Mouse (Mus musculus) kidney, postnatal 14 days (tissue): ENCODE results near the gene Peg10.
"Not testable (repeated sequence)": the region's sequence is repeated elsewhere in the genome, so short reads cannot be mapped to it uniquely, and the experiment has no call there.

Source experiments
- DNase-seq: peaks from one replicate; pipeline ENCODE4 v3.0.0; 2022; ENCODE audit warnings: mixed read lengths

Peg10 gene

DNA sequence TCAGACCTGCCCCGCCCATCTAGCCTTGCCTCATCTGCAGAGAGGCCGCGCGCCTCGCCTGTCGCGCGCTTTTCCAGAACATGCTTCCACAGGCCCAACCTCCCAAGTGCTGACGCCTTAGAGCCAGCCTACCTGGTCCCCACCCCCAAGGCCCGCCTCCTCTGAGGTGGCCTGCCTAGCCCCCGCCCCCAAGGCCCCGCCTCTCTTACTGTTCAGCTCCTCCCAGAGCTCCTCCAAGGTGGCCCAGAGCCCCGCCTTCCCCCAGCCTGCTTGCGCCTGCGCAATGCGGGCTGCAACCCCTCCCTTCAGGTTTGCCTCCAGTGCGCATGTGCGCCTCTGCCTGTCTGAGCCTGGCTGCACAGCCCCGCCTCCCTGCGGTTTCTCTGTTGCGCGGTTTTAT, 2.0 kb downstream of the Peg10 start:
- DNase-seq = peak; percentile 95

- DNase-seq = no peak
Measured at GRCm38 (mm10) chr6:4751355-4751754, 4.2 kb downstream of the Peg10 start.

GRCm38 (mm10) chr6:4754286-4754685, 7.2 kb downstream of the Peg10 start:
- no peak for DNase-seq

DNA sequence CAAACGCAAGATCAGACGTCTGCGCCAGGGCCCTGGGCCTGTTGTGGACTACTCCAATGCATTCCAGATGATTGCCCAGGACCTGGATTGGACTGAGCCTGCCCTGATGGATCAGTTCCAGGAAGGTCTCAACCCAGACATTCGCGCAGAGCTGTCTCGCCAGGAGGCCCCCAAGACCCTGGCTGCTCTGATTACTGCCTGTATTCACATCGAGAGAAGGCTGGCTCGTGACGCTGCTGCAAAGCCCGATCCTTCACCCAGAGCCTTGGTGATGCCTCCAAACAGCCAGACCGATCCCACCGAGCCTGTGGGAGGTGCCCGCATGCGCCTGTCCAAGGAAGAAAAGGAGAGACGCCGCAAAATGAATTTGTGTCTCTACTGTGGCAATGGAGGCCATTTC, 7.8 kb downstream of the Peg10 start:
- no peak for DNase-seq

- DNase-seq = not testable (repeated sequence)
Measured at GRCm38 (mm10) chr6:4761415-4762142, 14.5 kb downstream of the Peg10 start.

GRCm38 (mm10) chr6:4762252-4762651, 15.1 kb downstream of the Peg10 start:
- DNase-seq = no peak

DNA sequence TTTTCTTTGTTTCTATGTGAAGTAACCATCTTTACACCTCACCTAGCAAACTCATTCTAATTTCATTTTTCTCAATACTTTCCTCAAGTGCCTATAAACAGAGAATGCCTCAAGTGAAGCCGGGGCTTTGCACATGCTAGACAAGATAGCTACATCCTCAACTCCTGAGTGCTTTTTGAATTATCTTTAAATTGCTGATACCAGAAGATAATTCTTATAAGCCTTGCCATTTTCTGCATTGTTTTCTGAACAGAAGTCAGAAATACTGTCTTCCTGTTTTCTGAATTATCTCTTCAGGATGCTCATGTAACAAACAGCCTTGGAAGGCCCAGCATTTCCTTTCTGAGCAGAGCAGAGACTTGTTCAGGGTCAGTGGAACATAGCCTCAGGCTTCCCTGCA, 49.2 kb downstream of the Peg10 start:
- DNase-seq = no peak

DNA sequence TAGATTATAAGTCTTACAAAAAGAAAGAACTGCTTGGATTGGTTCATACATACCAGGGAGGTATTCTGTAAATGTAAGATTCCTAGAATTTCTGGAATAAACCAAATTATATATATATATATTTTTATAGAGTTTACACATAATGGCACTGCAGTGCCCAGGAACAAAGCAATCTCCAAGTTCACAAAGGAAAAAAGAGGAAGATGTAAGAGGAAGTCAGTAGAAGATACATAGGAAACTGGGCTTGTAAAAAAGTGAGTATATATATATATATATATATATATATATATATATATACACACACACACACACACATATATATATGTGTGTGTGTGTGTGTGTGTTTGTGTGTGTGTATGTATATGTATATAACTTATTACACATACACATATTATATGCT, 50.2 kb downstream of the Peg10 start:
- DNase-seq = not testable (repeated sequence)

DNA sequence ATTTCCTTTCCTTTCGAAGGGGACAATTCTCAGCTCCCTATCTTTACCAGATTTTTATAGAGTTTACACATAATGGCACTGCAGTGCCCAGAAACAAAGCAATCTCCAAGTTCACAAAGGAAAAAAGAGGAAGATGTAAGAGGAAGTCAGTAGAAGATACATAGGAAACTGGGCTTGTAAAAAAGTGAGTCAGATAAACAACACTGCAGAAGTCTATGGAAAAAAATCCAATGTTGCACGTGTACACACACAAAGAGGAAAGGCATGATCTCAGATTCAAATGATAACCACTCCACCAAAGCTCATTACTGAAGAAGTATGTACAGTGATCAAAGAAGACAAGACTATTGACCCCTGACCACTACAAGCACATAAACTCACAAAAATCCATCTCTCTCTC, 51.3 kb downstream of the Peg10 start:
- DNase-seq = no peak

- no peak for DNase-seq
Measured at GRCm38 (mm10) chr6:4799359-4799758, 52.3 kb downstream of the Peg10 start.

GRCm38 (mm10) chr6:4806981-4807380, 59.9 kb downstream of the Peg10 start:
- no peak for DNase-seq
